Mouse (Mus musculus): ENCODE measurements at regions not wholly inside any gene's neighbourhood (a gene's known extent, or its start where the extent isn't known, plus 50 kb on each side); places are given as distances from the start of the nearest gene placed in this dataset.

- TF ChIP-seq POLR2A (IDR thresholded peaks at IDR 0.05; ENCODE audit: borderline replicate concordance, low read depth, low read length) (no peak), CTCF (IDR thresholded peaks at IDR 0.05; ENCODE audit: low read depth, low read length) (no peak)
These were observed 97.1 kb upstream of the Ado start for GRCm38 (mm10) chr10:67645821-67646220.

Data from bone marrow macrophage, adult 2 months (primary cell).